Mouse (Mus musculus) gastrocnemius, postnatal 4 days (tissue): Measurements from ENCODE around the gene Maml1. TPM values are rescaled to one million over a fixed set of nuclear protein-coding genes. Genes with fewer than 3 reads are reported as not detected.
"Not testable (repeated sequence)": the region's sequence is repeated elsewhere in the genome, so short reads cannot be mapped to it uniquely, and the experiment has no call there.

Source experiments
- DNase-seq, 2 experiments: peaks; one replicate each; pipeline ENCODE4 v3.0.0; 2021 to 2022; ENCODE audit warnings: low spot score in 2 of 2, mixed read lengths in 2 of 2
- long read RNA-seq, 2 experiments: library from polyadenylated mRNA; stranded (forward); transcript quantifications; one replicate each; pipeline ENCODE4 v2.0.0; 2021
- total RNA-seq, 2 experiments: library from RNA; stranded (reverse); gene quantifications; 2 replicates each; pipeline ENCODE4 v1.2.3; 2021

Gene Maml1
- 10 to 100 TPM; 17.9 to 19.0 TPM for total RNA-seq
- long read RNA-seq, experiment 1, full-length matches to known transcripts = 2 of 3 reads
- long read RNA-seq, experiment 1, partial matches to known transcripts = 0 of 3 reads
- long read RNA-seq, experiment 1, other reads (novel, unspliced or antisense) = 1 of 3 reads
- long read RNA-seq, experiment 2, full-length matches to known transcripts = 2 of 7 reads
- long read RNA-seq, experiment 2, partial matches to known transcripts = 4 of 7 reads
- long read RNA-seq, experiment 2, other reads (novel, unspliced or antisense) = 1 of 7 reads

- peak; percentile 91 to 96 for DNase-seq
Measured at GRCm38 (mm10) chr11:50292190-50292855, at the start of gene Maml1. Gene Maml1 (minus strand): TSS chr11:50292311.

- DNase-seq = no peak
Measured at GRCm38 (mm10) chr11:50336891-50337290, 44.8 kb upstream of the Maml1 start.

- no peak for DNase-seq
Measured at GRCm38 (mm10) chr11:50336126-50336525, 44.0 kb upstream of the Maml1 start.

- DNase-seq = no peak
Measured at GRCm38 (mm10) chr11:50333181-50333580, 41.1 kb upstream of the Maml1 start.

GRCm38 (mm10) chr11:50329378-50329777, 37.3 kb upstream of the Maml1 start:
- no peak for DNase-seq

GRCm38 (mm10) chr11:50328075-50328625, 36.0 kb upstream of the Maml1 start:
- no peak for DNase-seq

- no peak for DNase-seq
Measured at GRCm38 (mm10) chr11:50326302-50326966, 34.3 kb upstream of the Maml1 start.

GRCm38 (mm10) chr11:50325496-50326301, 33.6 kb upstream of the Maml1 start, which contains the start of gene Canx:
Gene Canx (minus strand): TSS chr11:50325673.
- peak; percentile 95 to 96 for DNase-seq

- DNase-seq = no peak
Measured at GRCm38 (mm10) chr11:50324751-50325471, 32.8 kb upstream of the Maml1 start.

- DNase-seq = no peak
Measured at GRCm38 (mm10) chr11:50323843-50324242, 31.7 kb upstream of the Maml1 start.

GRCm38 (mm10) chr11:50322345-50322744, 30.2 kb upstream of the Maml1 start:
- DNase-seq = no peak

- no peak for DNase-seq
Measured at GRCm38 (mm10) chr11:50321239-50321638, 29.1 kb upstream of the Maml1 start.

- DNase-seq = not testable (repeated sequence)
Measured at GRCm38 (mm10) chr11:50319343-50319742, 27.2 kb upstream of the Maml1 start.

GRCm38 (mm10) chr11:50312803-50313202, 20.7 kb upstream of the Maml1 start:
- DNase-seq = no peak

- no peak for DNase-seq
Measured at GRCm38 (mm10) chr11:50303406-50303805, 11.3 kb upstream of the Maml1 start.

GRCm38 (mm10) chr11:50291321-50292165, 568 bp downstream of the Maml1 start:
- peak; percentile 28 to 58 for DNase-seq

- DNase-seq = no peak
Measured at GRCm38 (mm10) chr11:50290486-50291225, 1.5 kb downstream of the Maml1 start.

- no peak for DNase-seq
Measured at GRCm38 (mm10) chr11:50286428-50286827, 5.7 kb downstream of the Maml1 start.

- no peak for DNase-seq
Measured at GRCm38 (mm10) chr11:50285696-50286095, 6.4 kb downstream of the Maml1 start.
